Mouse (Mus musculus) urinary bladder, postnatal 25 days (tissue): ENCODE measurements around the gene Atp1a2.

ENCODE experiments used
- DNase-seq: peaks from one replicate; pipeline ENCODE4 v3.0.0; 2022; ENCODE audit warnings: low spot score

Atp1a2 gene

GRCm38 (mm10) chr1:172302851-172303250 lies 5.0 kb upstream of the Atp1a2 start:
- no peak for DNase-seq

DNA sequence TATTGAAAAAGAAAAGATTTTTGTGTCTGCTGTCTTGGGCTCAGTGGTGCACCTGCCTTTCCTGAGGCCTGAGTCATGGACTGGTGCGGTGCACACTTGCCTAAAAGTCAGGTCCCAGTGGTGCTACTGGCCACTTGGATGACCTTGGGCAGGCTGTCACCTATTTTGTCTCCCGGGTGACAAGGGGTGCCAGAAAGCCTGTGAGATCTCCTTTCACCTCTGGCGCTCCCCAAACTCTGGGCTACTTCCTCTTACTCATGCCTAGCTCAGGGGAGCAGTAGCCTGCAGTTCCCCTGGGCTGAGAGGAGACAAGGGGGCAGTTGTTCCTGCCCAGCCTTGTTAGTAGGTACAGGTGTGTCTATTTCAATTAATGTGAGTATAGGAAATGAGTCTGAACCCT lies 4.4 kb upstream of the Atp1a2 start:
- DNase-seq = no peak

GRCm38 (mm10) chr1:172301180-172301579 lies 3.3 kb upstream of the Atp1a2 start:
- no peak for DNase-seq

- no peak for DNase-seq
Measured at GRCm38 (mm10) chr1:172300247-172300646, 2.4 kb upstream of the Atp1a2 start.

DNA sequence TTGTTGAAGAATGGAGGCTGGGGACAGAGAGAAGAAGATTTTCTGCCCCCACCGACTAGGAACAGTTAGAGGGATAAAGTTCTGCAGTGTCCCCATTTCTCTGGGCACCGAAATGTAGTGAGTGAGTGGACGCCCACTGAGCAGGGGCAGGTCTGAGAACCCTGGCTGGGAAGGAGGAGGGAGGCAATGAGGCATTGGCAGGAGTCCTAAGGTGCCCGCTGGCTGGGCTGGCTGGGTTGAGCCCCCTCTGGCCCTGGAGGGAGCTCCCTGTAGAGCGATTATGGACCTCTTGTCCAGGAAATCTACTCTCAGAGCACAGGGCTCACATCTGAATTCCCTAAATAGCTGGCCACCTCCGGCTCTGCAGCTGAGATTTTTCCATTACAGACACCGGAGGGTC lies 1.7 kb upstream of the Atp1a2 start:
- DNase-seq = no peak

- DNase-seq = no peak
Measured at GRCm38 (mm10) chr1:172296816-172297510, 901 bp downstream of the Atp1a2 start.

- DNase-seq = no peak
Measured at GRCm38 (mm10) chr1:172295751-172296197, 2.1 kb downstream of the Atp1a2 start.

DNA sequence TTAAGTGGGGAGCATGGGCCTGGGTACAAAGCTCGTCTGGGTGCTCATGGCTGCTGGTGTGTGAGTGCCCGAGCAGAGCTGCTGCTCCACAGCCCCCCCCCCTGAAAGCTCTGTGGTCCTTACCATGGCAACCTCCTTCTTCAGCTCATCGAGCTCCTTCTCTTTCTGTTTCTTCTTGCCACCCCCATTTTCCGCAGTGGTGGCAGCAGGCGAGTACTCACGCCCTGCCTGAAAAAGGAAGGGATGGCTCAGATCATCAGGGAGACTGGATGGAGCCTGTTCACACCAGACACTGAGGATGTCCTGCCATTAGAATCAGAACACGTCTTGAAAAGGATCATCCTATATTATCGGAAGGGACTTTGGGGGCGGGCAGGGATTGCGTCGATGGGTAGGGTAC lies 4.4 kb downstream of the Atp1a2 start:
- no peak for DNase-seq

DNA sequence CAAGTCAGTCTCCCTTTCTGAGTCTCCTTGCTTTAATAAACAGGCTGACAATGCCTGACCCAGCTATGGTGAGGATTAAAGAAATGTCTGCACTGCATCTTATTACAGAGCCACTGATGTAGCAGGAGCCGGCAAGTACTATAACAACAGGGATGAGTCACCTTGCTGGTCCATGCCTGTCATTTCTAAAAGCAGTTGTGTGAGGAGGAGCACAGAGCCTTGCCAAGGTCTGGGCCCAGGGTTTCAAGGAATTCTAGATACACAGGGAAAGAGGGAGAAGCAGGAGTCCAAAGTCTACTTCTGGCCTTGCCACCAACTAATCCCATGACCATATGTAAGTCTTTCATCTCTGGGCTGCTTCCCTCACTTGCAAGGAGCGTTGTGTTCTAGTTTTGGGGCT lies 5.0 kb downstream of the Atp1a2 start:
- DNase-seq = no peak

- no peak for DNase-seq
Measured at GRCm38 (mm10) chr1:172289617-172289946, 8.3 kb downstream of the Atp1a2 start.

DNA sequence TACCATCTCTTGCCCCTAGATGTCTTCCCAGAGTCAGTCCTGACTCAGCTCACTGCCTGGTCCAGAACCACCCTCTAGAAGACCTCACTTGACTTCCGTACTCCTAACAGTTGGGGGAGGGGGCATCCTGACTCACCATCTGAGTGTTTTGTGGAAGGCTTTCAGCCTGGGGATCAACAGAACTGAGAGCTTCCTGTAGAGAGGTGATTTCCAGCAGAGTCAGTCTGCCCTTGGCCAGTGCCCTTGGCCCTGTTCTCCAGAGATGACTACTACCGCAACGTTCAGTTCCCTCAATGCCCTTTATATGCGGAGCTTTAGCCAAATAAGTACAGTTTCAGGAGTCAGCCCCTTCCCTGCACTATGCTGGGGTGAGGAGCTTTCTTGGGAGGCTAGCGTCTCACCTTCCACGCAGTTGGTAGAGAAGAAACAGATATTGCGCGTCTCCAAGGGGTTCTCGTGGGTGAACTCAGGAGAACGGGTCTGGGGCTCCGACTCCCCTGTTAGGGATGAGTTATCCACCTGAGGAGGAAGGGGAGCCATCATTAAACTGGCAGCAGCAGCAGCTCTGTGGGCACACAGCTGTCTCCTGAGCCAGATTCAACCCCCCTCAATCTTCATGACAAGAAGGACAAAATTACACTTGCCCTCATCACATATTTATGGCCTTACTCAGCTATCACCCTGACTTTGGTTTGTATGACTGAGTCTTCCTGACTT lies 8.8 kb downstream of the Atp1a2 start:
- DNase-seq = no peak

GRCm38 (mm10) chr1:172286740-172287139 lies 11.1 kb downstream of the Atp1a2 start:
- no peak for DNase-seq

DNA sequence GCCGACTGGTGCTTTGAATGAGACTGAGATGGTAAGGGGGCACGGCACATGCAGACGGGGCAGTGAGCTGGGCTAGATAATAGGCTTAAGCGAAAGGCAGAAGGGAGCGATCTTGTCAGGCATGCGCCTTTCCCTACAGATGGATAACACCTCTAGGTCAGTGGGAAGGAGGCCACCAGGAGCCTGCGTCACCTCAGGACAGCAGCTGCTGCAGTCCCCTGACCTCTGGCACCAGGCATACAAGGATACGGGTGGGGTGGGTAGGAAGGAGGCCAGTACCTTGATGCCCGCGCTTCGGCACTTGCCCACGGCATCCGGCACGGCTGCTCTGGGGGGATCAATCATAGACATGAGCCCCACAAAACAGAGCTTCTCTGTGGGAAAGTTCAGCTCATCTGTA lies 13.6 kb downstream of the Atp1a2 start:
- no peak for DNase-seq

DNA sequence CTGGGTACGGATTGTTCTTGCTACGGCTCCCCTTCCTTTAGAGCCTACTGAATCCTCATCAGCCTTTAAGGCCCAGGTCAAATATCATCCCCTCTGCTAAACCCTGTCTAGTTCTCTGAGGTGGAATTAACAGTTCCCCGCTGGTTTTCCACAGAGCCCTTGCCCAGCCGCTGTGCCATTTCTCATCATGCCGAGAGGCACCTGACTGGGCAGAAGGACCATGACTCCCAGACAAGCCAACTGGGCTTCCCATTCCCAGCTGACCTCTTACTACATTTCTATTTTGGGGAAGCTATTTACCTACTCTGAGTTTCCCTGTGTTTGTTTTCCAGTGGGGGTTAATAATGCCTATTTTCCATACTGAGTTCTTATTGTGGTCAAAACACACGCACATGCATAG lies 14.8 kb downstream of the Atp1a2 start:
- DNase-seq = no peak

DNA sequence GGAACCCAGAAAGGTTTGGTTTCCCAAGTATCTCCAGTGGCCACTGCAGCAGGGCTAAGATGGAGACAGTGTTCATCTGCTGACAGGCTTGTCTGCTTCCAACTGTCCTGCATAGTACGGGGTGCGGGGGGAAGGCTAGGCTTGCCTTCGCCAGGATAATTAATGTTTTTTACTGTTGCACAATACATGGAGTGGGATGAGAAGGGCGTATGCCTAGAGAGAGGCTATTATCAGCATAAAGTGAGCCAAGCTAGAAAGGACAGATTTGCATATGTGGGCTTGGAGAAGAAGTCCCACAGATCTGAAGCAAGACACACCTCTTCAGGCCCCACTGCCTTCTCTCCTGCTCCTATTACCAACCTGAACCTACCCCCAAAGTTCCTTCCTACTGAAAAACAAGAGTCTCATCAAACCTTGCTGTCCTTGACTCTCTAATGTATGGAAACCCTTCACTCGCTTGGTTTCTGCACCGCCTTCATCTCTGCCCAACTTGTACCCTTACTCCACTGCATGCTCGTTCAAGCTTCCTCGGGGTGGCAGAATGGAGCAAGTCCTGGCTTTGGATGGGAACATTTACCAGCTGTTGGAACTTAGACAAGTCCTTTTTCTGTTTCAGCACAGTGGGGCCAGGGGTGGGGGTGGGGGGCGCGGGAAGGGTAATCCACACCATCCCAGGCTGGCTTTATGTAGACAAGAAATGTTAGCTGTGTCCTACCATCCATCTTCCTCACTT lies 16.2 kb downstream of the Atp1a2 start:
- no peak for DNase-seq

GRCm38 (mm10) chr1:172279768-172280509 lies 17.9 kb downstream of the Atp1a2 start:
- no peak for DNase-seq

DNA sequence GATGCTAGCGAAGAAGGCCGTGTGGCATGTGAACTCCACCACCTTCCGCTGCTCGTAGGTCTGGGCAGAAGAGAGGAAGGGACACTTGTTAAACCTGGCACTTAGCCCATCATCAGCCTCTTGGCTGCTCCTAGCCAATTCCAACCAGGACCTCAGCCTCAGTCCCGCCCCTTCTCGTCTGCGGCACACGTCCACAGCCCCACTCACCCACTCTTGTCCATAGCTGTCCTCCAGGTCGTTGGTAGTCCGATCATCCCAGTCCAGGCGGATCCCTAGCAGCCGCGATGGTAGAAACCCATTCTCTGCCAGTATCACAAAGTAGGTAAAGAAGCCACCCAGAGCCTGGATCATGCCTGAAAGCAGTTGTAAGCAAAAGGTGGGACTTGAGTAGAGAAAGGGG lies 19.5 kb downstream of the Atp1a2 start:
- no peak for DNase-seq

- no peak for DNase-seq
Measured at GRCm38 (mm10) chr1:172277172-172277571, 20.7 kb downstream of the Atp1a2 start.

DNA sequence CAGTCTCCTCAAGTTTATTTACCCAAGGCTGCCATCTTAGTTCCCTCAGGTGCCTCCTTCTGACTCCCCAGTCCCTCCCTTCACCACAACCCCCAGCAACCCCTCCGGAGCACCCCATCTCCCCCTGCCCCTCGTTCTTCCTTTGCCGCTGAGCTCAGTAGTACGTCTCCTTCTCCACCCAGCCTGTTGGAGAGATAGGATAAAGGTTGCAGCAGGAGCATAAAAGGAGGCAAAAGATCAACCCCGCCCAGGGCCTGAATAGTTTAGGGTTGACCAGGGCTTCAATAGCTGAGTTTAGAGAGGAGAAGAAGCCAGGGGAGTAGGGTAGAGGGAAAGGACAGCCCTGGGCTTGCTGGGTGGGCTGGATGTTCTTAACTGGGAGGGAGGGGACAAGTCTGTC lies 23.3 kb downstream of the Atp1a2 start:
- DNase-seq = no peak

DNA sequence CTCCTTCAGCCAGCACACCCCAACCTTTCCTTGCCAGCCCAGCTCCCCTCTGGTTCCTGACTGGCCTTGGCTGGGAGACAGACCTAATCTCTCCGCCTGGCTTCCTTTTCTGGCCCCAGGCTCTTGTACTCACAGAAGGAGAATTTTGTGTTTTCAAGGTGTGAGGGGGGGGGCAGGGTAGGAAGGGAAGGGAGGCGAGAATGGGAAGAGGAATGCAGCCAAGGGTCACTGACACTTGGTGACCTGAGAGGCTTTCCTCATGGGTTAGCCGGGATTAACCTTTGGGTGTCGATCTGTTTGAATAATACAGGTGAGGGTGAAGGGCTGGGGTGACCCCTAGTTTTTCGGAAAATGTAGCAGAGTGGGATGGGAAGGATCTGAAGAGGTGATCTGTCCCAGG lies 23.7 kb downstream of the Atp1a2 start:
- DNase-seq = no peak

GRCm38 (mm10) chr1:172273386-172273785 lies 24.5 kb downstream of the Atp1a2 start:
- no peak for DNase-seq

GRCm38 (mm10) chr1:172271765-172272164 lies 26.1 kb downstream of the Atp1a2 start:
- no peak for DNase-seq

DNA sequence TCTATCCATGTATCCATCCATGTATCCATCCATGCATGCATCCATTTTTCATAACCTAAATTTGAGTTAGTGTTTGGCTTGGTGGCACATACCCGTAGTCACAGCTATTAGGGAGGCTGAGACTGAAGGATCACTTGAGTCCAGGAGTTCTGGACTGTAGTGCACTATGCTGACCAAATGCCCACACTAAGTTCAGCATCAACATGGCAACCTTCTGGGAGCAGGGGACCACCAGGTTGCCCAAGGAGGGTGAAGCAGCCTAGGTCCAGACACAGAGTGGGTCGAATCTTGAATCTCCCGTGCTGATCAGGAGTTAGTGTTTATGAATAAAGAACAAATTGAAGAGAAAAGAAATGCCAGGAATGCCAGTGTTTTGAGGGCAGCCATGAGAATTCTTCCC lies 26.7 kb downstream of the Atp1a2 start:
- DNase-seq = no peak
